Mouse (Mus musculus) cerebellum, adult 11 months (tissue): Measurements from ENCODE around the gene Ints2.
"Not testable (repeated sequence)": the region's sequence is repeated elsewhere in the genome, so short reads cannot be mapped to it uniquely, and the experiment has no call there.

Experiments used
- DNase-seq: peaks from one replicate; pipeline ENCODE4 v3.0.0; 2022

Gene Ints2

GRCm38 (mm10) chr11:86257460-86258076 lies at the start of gene Ints2:
Ints2 (minus strand) TSS chr11:86257575.
- peak; percentile 93 for DNase-seq

GRCm38 (mm10) chr11:86292201-86292600 lies 34.8 kb upstream of the Ints2 start:
- DNase-seq, result not testable (repeated sequence)

- DNase-seq, result no peak
Measured at GRCm38 (mm10) chr11:86291714-86292113, 34.3 kb upstream of the Ints2 start.

GRCm38 (mm10) chr11:86285729-86286128 lies 28.4 kb upstream of the Ints2 start:
- DNase-seq, result no peak

GRCm38 (mm10) chr11:86278442-86279102 lies 21.2 kb upstream of the Ints2 start:
- no peak for DNase-seq

GRCm38 (mm10) chr11:86257054-86257453 lies 321 bp downstream of the Ints2 start:
- no peak for DNase-seq

GRCm38 (mm10) chr11:86253342-86253741 lies 4.0 kb downstream of the Ints2 start:
- no peak for DNase-seq

- no peak for DNase-seq
Measured at GRCm38 (mm10) chr11:86232446-86232845, 24.9 kb downstream of the Ints2 start.

GRCm38 (mm10) chr11:86231781-86232350 lies 25.5 kb downstream of the Ints2 start:
- no peak for DNase-seq

- DNase-seq, result no peak
Measured at GRCm38 (mm10) chr11:86226646-86227180, 30.7 kb downstream of the Ints2 start.

GRCm38 (mm10) chr11:86225761-86226160 lies 31.6 kb downstream of the Ints2 start:
- DNase-seq, result no peak

GRCm38 (mm10) chr11:86211803-86212202 lies 45.6 kb downstream of the Ints2 start:
- DNase-seq, result no peak

- no peak for DNase-seq
Measured at GRCm38 (mm10) chr11:86209123-86209522, 48.3 kb downstream of the Ints2 start.

GRCm38 (mm10) chr11:86205876-86206275 lies 51.5 kb downstream of the Ints2 start:
- no peak for DNase-seq

GRCm38 (mm10) chr11:86205031-86205430 lies 52.3 kb downstream of the Ints2 start:
- DNase-seq, result no peak

- DNase-seq, result peak; percentile 7
Measured at GRCm38 (mm10) chr11:86201901-86202675, 55.3 kb downstream of the Ints2 start.

- DNase-seq, result peak; percentile 87
Measured at GRCm38 (mm10) chr11:86201037-86201786, 56.2 kb downstream of the Ints2 start, which contains the start of gene Brip1. Brip1 (minus strand) TSS chr11:86201193.

GRCm38 (mm10) chr11:86200460-86201021 lies 56.8 kb downstream of the Ints2 start:
- DNase-seq, result no peak

- no peak for DNase-seq
Measured at GRCm38 (mm10) chr11:86199733-86200132, 57.6 kb downstream of the Ints2 start.

GRCm38 (mm10) chr11:86185224-86185623 lies 72.2 kb downstream of the Ints2 start:
- not testable (repeated sequence) for DNase-seq

GRCm38 (mm10) chr11:86175833-86176232 lies 81.5 kb downstream of the Ints2 start:
- no peak for DNase-seq

GRCm38 (mm10) chr11:86174173-86174572 lies 83.2 kb downstream of the Ints2 start:
- no peak for DNase-seq
